Mouse (Mus musculus) intestine, postnatal 0 days (tissue): Measurements from ENCODE around the gene Cog7. TPM values are rescaled to one million over a fixed set of nuclear protein-coding genes. Genes with fewer than 3 reads are reported as not detected.

ENCODE experiments used
- ATAC-seq: fragments of 200-750 bp; cut with Nextera tagmentation; 2 replicates; pipeline ENCODE4 v1.8.0; 2017; ENCODE audit warnings: mild to moderate bottlenecking, moderate TSS enrichment, moderate library complexity
- H3K27ac ChIP-seq: fragments of 300-500 bp; sonication (generic); 2 replicates; pipeline ENCODE4 v1.5.1; 2014; ENCODE audit warnings: mild to moderate bottlenecking, low read depth, low read length, moderate library complexity
- H3K27me3 ChIP-seq: fragments of 300-500 bp; sonication (generic); replicated peaks from 2 replicates; pipeline ENCODE4 v1.6.1; 2014; ENCODE audit warnings: low read length, mixed read lengths; ENCODE audit not compliant: control insufficient read depth, insufficient read depth
- H3K36me3 ChIP-seq: fragments of 300-500 bp; sonication (generic); 2 replicates; pipeline ENCODE4 v1.6.1; 2014; ENCODE audit warnings: mild to moderate bottlenecking, moderate library complexity; ENCODE audit not compliant: control insufficient read depth, insufficient read depth
- H3K4me1 ChIP-seq: fragments of 300-500 bp; sonication (generic); replicated peaks from 2 replicates; pipeline ENCODE4 v1.6.1; 2014; ENCODE audit warnings: antibody characterized with exemption, low read length, mixed read lengths; ENCODE audit not compliant: control insufficient read depth, insufficient read depth
- H3K4me2 ChIP-seq: fragments of 300-500 bp; sonication (generic); replicated peaks from 2 replicates; pipeline ENCODE4 v1.6.1; 2014; ENCODE audit warnings: low read depth, mild to moderate bottlenecking, moderate library complexity
- H3K4me3 ChIP-seq: fragments of 300-500 bp; sonication (generic); 2 replicates; pipeline ENCODE4 v1.5.1; 2014; ENCODE audit warnings: low read depth, low read length
- H3K9ac ChIP-seq: fragments of 300-500 bp; sonication (generic); 2 replicates; pipeline ENCODE4 v1.6.1; 2014; ENCODE audit warnings: mild to moderate bottlenecking, low read depth, low read length
- H3K9me3 ChIP-seq: fragments of 300-500 bp; sonication (generic); 2 replicates; pipeline ENCODE4 v1.6.1; 2016; ENCODE audit warnings: mixed run types; ENCODE audit not compliant: control insufficient read depth
- CTCF ChIP-seq: sonication (generic); IDR thresholded peaks from 2 replicates; pipeline ENCODE4 v1.5.1; 2016; ENCODE audit warnings: low read depth, mild to moderate bottlenecking, control low read depth, antibody characterized with exemption, moderate library complexity
- WGBS: fragments of 180-500 bp; shearing (Covaris S2); extraction: QIAGEN DNeasy Blood & Tissue Kit; methylation state at CpG from one replicate; pipeline ENCODE4 v1.1.7; 2014; 5-methylcytosine and 5-hydroxymethylcytosine counted together
- polyA plus RNA-seq: library from polyadenylated mRNA; unstranded; fragments of >200 nt; fragmentation: Nextera tagmentation; extraction: Ambion mirVana; gene quantifications from 2 replicates; pipeline ENCODE4 v1.2.1, GENCODE M21; 2015

The Cog7 gene
- polyA plus RNA-seq, 1 experiment from 2014 or later = 6.3 TPM

DNA sequence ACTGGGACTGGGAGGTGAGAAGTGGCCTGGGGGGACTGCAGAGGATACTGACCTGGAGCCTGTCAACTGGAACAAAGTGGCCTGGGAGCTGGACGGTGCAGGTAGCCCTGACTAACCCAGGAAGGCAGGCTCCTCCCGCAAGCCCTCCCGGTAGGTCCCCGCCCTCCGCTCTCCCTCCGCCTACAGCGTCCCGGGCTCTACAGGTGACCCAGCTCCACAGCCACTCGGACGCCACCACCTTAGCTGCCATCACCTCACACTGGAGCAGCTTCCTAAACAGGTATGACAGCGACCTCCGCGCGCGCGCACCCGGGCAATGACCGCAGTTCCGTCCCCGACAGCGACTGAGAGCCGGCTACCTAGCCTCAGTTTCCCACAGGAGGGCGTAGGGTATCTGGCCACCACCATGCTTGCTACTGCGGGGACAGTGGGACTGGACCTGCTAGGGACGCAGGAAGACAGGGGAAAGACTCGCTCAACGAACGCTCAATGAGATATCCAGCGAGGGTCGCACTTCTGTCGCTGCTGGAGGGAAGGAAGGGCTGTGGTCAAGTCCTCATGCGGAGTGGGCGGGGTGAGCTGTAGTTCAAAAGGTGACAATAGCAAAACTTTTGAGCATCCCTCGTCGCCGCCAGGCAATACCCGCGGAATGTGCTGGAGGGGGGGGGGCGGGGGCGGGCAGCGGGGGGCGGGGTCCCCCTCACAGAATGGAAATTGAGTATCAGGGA lies 116.5 kb downstream of the Cog7 start, which contains the start of gene Scnn1b:
Gene Scnn1b, plus strand, starts transcription at position 181 of the 728 bp plus-strand sequence.
- no peak for ATAC-seq
- Histone ChIP-seq H3K36me3 (no peaks in the 10 kb centered on the region), H3K27me3 (peaks cover 18% of the 10 kb centered on the region; the same call in 1 of the 2 replicates), H3K9me3 (no peaks in the 10 kb centered on the region), H3K4me2 (peak within 1 kb of the TSS; percentile 50), H3K4me3 (0 out of 2 replicates have a peak within 1 kb of the TSS, but pooled peaks have one; percentile 12), H3K9ac (no peak within 1 kb of the TSS), H3K27ac (no peak within 1 kb of the TSS), H3K4me1 (no peaks in the 10 kb centered on the region)
- TF ChIP-seq CTCF = no peak
- 3% methylated on average over 38 of the region's 42 CpGs for WGBS

DNA sequence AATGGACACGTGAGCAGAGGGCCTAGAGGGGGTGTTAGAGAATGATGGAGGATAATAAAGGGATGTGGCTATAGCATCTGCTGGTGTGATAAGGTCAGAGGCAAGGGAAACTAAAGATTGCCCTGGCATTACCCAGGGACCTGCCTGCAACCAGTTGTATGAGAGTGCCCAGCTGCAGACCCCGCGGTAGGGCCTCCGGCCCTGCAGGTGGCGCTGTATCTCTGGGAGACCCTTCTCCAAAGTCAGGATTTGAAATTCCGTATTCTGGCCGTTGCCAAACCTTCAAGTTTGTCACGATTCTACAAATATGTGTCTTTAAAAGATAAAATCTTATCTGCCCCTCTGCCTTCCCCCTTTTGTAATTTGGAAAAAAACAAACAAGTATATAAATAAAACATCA lies 122.6 kb downstream of the Cog7 start:
- H3K9ac ChIP-seq = no peak overlapping the region
- no peak for ATAC-seq
- no peaks in the 10 kb centered on the region for H3K4me1 ChIP-seq
- no peak overlapping the region for H3K4me3 ChIP-seq
- H3K27ac ChIP-seq = no peak overlapping the region
- WGBS = 78% methylated on average over 8 of the region's 8 CpGs
- no peaks in the 10 kb centered on the region for H3K36me3 ChIP-seq
- peak; percentile 30 for TF ChIP-seq CTCF
- no peak overlapping the region for H3K4me2 ChIP-seq
- peaks cover 3% of the 10 kb centered on the region; the same call in 1 of the 2 replicates for H3K27me3 ChIP-seq
- H3K9me3 ChIP-seq = no peaks in the 10 kb centered on the region

DNA sequence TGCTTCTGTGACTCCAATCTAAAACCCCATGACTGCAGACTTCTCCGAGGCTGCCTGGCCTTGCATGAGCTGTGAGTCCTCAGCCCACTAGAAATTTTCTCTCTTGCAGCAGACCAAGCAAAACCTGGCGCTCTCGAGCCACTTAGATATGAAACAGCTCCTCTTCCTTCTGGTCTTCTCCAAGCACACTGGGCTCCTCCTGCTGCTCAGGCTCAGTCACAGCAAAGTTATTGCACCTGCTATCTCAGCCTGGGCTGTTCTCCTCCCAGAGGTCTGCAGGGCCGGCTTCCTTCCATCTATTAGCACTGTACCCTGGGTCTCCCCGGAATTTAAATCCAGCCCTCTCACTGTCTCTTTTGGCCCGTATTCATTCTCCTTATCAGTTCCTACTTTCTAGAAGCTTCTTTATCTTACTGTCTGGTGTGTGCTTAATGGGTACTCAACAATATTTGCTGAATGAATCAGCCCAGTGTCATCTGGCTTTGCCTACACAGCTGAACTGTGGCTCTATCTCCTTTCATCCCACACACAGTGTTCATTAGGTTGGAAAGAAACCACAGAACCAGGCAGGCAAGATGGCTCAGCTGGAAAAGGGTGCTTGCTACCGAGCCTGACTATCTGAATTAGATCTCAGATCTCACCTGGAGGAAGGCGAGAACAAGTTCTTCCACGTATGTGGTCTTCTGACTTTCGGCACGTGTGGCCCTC lies 124.2 kb downstream of the Cog7 start:
- Histone ChIP-seq H3K36me3 (no peaks in the 10 kb centered on the region), H3K27me3 (no peaks in the 10 kb centered on the region), H3K4me2 (no peak overlapping the region), H3K4me1 (no peaks in the 10 kb centered on the region), H3K4me3 (no peak overlapping the region), H3K27ac (no peak overlapping the region), H3K9ac (no peak overlapping the region), H3K9me3 (no peaks in the 10 kb centered on the region)
- WGBS = 68% methylated on average over 11 of the region's 11 CpGs
- peak; percentile 28; the same call in 1 of the 2 replicates for TF ChIP-seq CTCF
- no peak for ATAC-seq

DNA sequence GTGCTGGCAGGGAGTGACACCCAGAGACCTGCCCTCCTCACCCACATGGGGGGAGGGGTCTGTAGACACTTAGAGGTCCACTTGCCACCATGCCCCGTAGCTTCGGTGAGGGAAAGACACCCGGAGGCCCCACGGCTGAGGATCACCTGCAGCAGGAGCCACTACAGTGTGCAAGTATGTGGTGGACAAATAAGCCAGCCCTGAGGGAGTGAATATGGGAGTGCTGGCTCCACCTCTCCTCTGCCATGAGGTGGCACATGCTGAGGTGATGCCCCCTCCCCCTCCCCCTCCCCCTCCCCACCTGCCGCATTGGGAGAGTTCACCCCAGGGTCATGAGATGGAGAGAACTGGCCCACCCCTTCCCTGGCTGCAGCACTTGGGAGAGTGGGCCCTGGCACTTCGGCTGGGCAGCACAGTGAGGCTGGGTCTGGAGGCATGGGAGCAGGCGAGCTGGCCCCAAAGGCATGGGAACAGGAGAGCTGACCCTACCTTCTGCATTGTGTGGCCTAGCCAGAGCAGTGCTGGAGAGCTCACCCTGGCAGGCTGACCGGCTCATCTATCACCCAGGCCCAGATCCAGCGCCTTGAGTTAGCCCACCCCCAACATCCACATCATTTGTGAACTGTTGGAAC lies 132.9 kb downstream of the Cog7 start:
- ATAC-seq = no peak
- no peaks in the 10 kb centered on the region for H3K36me3 ChIP-seq
- H3K27ac ChIP-seq = no peak overlapping the region
- 75% methylated on average over 8 of the region's 9 CpGs for WGBS
- H3K27me3 ChIP-seq = no peaks in the 10 kb centered on the region
- H3K9ac ChIP-seq = no peak overlapping the region
- H3K4me1 ChIP-seq = no peaks in the 10 kb centered on the region
- H3K4me2 ChIP-seq = no peak overlapping the region
- H3K9me3 ChIP-seq = no peaks in the 10 kb centered on the region
- no peak overlapping the region for H3K4me3 ChIP-seq
- no peak for TF ChIP-seq CTCF

DNA sequence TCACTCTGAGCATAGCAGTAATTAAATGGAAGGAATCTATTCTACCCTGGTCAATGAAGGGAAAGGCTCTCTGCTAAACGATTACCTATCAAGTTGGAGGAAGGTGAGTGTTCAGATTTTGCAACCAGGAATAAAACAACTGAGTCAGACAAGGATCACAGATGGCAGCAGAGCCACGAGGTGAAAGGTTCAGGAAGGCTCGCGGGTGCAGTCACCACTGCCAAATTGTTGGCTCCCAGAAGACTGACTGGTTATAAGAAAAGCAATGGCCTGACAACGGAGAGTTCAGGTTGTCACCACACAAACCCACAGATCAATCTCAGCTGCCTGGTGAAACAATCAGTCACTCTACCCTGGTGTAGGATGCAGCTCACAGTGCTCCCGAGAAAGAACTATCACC lies 135.5 kb downstream of the Cog7 start:
- Histone ChIP-seq H3K4me1 (no peaks in the 10 kb centered on the region), H3K27me3 (no peaks in the 10 kb centered on the region), H3K9ac (no peak overlapping the region), H3K4me2 (no peak overlapping the region), H3K27ac (no peak overlapping the region), H3K9me3 (no peaks in the 10 kb centered on the region), H3K4me3 (no peak overlapping the region), H3K36me3 (no peaks in the 10 kb centered on the region)
- WGBS = 69% methylated on average over 6 of the region's 6 CpGs
- TF ChIP-seq CTCF = no peak
- no peak for ATAC-seq

DNA sequence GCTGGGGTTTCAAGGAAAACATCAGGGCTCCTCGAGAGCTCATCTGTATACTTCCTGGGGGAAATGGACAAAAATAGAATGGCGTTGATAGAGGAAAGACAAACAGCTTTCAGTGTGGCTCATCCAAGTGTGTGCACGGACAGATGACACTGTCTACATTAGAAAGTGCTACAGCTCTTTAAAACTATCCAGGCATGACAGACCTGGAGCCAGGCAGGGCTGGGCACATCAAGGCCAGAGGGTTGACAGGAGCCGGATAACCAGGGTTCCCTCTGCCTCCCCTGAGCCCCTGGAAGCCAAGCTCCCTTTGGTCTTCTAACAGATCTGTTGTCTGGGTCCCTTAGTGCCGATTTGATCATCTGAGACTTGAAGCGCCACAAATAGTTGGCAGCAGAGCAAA lies 139.3 kb downstream of the Cog7 start:
- no peak for TF ChIP-seq CTCF
- Histone ChIP-seq H3K9me3 (no peaks in the 10 kb centered on the region), H3K27ac (no peak overlapping the region), H3K27me3 (no peaks in the 10 kb centered on the region), H3K4me3 (no peak overlapping the region), H3K9ac (no peak overlapping the region), H3K4me2 (no peak overlapping the region), H3K36me3 (no peaks in the 10 kb centered on the region), H3K4me1 (no peaks in the 10 kb centered on the region)
- ATAC-seq = no peak
- 60% methylated on average over 6 of the region's 6 CpGs for WGBS
